In genomic region chr6:51150916-51151315, GRCm38 (mm10) we compare ENCODE assay signal across 30 mouse cellular contexts.
DNase-seq lines count a peak whose midpoint lies in the region; ATAC-seq lines count a peak whose summit lies in the region.
"Had no signal": no experiment of that assay in that cellular context is flagged by ENCODE, and none has a peak within 500 bp of the region (broad histone marks: within the 10 kb centered on the region; RNA-seq: fewer than 3 reads in every experiment).

No protein-coding gene starts in this region.

- no peaks in the 10 kb centered on the region for H3K9me3 ChIP-seq in forebrain, embryonic 14.5 days (replicated peaks; ENCODE audit: control insufficient read depth, low read length)
- no peaks in the 10 kb centered on the region for H3K9me3 ChIP-seq in forebrain, embryonic 12.5 days
- no peaks in the 10 kb centered on the region for H3K9me3 ChIP-seq in stomach, embryonic 14.5 days (ENCODE audit: control insufficient read depth, low read depth, low read length)
- H3K9me3 ChIP-seq: forebrain, embryonic 15.5 days; G1E; heart, embryonic 12.5 days; kidney, embryonic 15.5 days; limb, embryonic 15.5 days; liver, embryonic 15.5 days; neural tube, embryonic 12.5 days had no signal

- no peak overlapping the region for H3K4me2 ChIP-seq in forebrain, embryonic 14.5 days (ENCODE audit: low read length)
- no peak overlapping the region for H3K4me2 ChIP-seq in forebrain, embryonic 12.5 days
- no peak overlapping the region for H3K4me2 ChIP-seq in stomach, embryonic 14.5 days (replicated peaks; ENCODE audit: low read depth, low read length)
- H3K4me2 ChIP-seq: forebrain, embryonic 15.5 days; heart, embryonic 12.5 days; kidney, embryonic 15.5 days; limb, embryonic 15.5 days; liver, embryonic 15.5 days; neural tube, embryonic 12.5 days had no signal

- H3K27ac ChIP-seq in forebrain, embryonic 14.5 days (ENCODE audit: low read depth, low read length), result no peak overlapping the region
- no peak overlapping the region for H3K27ac ChIP-seq in forebrain, embryonic 12.5 days
- H3K27ac ChIP-seq in stomach, embryonic 14.5 days (ENCODE audit: low read length), result peak overlapping the region; percentile 40; the same call in 1 of the 2 replicates
- H3K27ac ChIP-seq: forebrain, embryonic 15.5 days; hindbrain, postnatal 0 days; kidney, embryonic 15.5 days; limb, embryonic 15.5 days; liver, embryonic 15.5 days; neural tube, embryonic 12.5 days had no signal

- no peaks in the 10 kb centered on the region for H3K27me3 ChIP-seq in forebrain, embryonic 14.5 days (replicated peaks; ENCODE audit: control insufficient read depth, insufficient read depth, low read length)
- peaks cover 3% of the 10 kb centered on the region; the same call in 1 of the 2 replicates for H3K27me3 ChIP-seq in forebrain, embryonic 12.5 days
- no peaks in the 10 kb centered on the region for H3K27me3 ChIP-seq in stomach, embryonic 14.5 days (ENCODE audit: control insufficient read depth, insufficient read depth, low read length)
- H3K27me3 ChIP-seq: CH12.LX; forebrain, embryonic 15.5 days; heart, embryonic 12.5 days; kidney, embryonic 15.5 days; limb, embryonic 15.5 days; liver, embryonic 15.5 days; neural tube, embryonic 12.5 days; Patski had no signal

- H3K9ac ChIP-seq in forebrain, embryonic 14.5 days (ENCODE audit: low read length), result no peak overlapping the region
- H3K9ac ChIP-seq in forebrain, embryonic 12.5 days, result no peak overlapping the region
- H3K9ac ChIP-seq in stomach, embryonic 14.5 days (replicated peaks; ENCODE audit: low read depth, low read length), result no peak overlapping the region
- H3K9ac ChIP-seq: forebrain, embryonic 15.5 days; heart, embryonic 12.5 days; kidney, embryonic 15.5 days; limb, embryonic 15.5 days; liver, embryonic 15.5 days; neural tube, embryonic 12.5 days had no signal

- DNase-seq in forebrain, embryonic 14.5 days (ENCODE audit: low spot score), result peak; percentile 30
- DNase-seq in brain, adult 2 months (ENCODE audit: low read depth, low spot score), result peak; percentile 73
- DNase-seq in cerebellum, adult 9-11 months, result peak; percentile 68
- DNase-seq in heart, adult 11 months, result no peak
- DNase-seq in kidney, postnatal 36 days, result no peak
- DNase-seq: adrenal gland, adult 2 months; gastrocnemius, postnatal 14 days; heart, adult 18-20 months; heart, postnatal 10 days; kidney, postnatal 4 days; layer of hippocampus, adult 9-11 months; left cerebral cortex, postnatal 4 days; midbrain, embryonic 14.5 days; right cerebral cortex, adult 18-20 months; right cerebral cortex, postnatal 4 days; thymus, adult 18-20 months; thymus, postnatal 4 days had no signal

- WGBS in forebrain, embryonic 14.5 days, result 74% methylated on average over 2 of the region's 2 CpGs
- WGBS in forebrain, embryonic 12.5 days, result 80% methylated on average over 2 of the region's 2 CpGs
- 84% methylated on average over 2 of the region's 2 CpGs for WGBS in stomach, embryonic 14.5 days

- ATAC-seq in forebrain, embryonic 14.5 days, result no peak
- ATAC-seq in forebrain, embryonic 12.5 days (ENCODE audit: low FRiP score), result no peak
- no peak for ATAC-seq in stomach, embryonic 14.5 days (ENCODE audit: insufficient number of reproducible peaks, insufficient read depth, low FRiP score, low read depth)
- ATAC-seq: forebrain, embryonic 15.5 days; hindbrain, postnatal 0 days; intestine, embryonic 16.5 days; Patski had no signal

- no peaks in the 10 kb centered on the region; the same call in 1 of the 2 replicates for H3K4me1 ChIP-seq in forebrain, embryonic 14.5 days (ENCODE audit: control insufficient read depth, insufficient read depth, low read length)
- peaks cover 2% of the 10 kb centered on the region; the same call in 1 of the 2 replicates for H3K4me1 ChIP-seq in forebrain, embryonic 12.5 days
- peaks cover 4% of the 10 kb centered on the region; the same call in 1 of the 2 replicates for H3K4me1 ChIP-seq in stomach, embryonic 14.5 days (ENCODE audit: control insufficient read depth, insufficient read depth, low read length)
- H3K4me1 ChIP-seq: forebrain, embryonic 15.5 days; limb, embryonic 15.5 days; liver, embryonic 15.5 days; neural tube, embryonic 12.5 days had no signal

- no peaks in the 10 kb centered on the region for H3K36me3 ChIP-seq in forebrain, embryonic 14.5 days (ENCODE audit: control insufficient read depth, insufficient read depth, low read length)
- no peaks in the 10 kb centered on the region for H3K36me3 ChIP-seq in forebrain, embryonic 12.5 days (replicated peaks)
- H3K36me3 ChIP-seq in stomach, embryonic 14.5 days (ENCODE audit: control insufficient read depth, insufficient read depth, low read length), result no peaks in the 10 kb centered on the region
- H3K36me3 ChIP-seq: forebrain, embryonic 15.5 days; G1E; heart, embryonic 12.5 days; kidney, embryonic 15.5 days; limb, embryonic 15.5 days; liver, embryonic 15.5 days; neural tube, embryonic 12.5 days had no signal

- H3K4me3 ChIP-seq in forebrain, embryonic 14.5 days (ENCODE audit: low read depth, low read length), result no peak overlapping the region
- H3K4me3 ChIP-seq in forebrain, embryonic 12.5 days (replicated peaks), result no peak overlapping the region
- H3K4me3 ChIP-seq in stomach, embryonic 14.5 days (ENCODE audit: low read depth, low read length), result no peak overlapping the region
- H3K4me3 ChIP-seq: forebrain, embryonic 15.5 days; heart, embryonic 12.5 days; kidney, embryonic 15.5 days; limb, embryonic 15.5 days; liver, embryonic 15.5 days; neural tube, embryonic 12.5 days had no signal

Comparison
In these comparisons a context has a peak if more than half of its experiments do, and no peak if none do; other contexts are left out.
1. DNase-seq: peak in forebrain, embryonic 14.5 days (single experiment), brain, adult 2 months (single experiment) and cerebellum, adult 9-11 months (single experiment); none in heart, adult 11 months (single experiment) and kidney, postnatal 36 days (0 of 2).